Mouse (Mus musculus): ENCODE data around the gene Numbl.

Numbl gene

DNA sequence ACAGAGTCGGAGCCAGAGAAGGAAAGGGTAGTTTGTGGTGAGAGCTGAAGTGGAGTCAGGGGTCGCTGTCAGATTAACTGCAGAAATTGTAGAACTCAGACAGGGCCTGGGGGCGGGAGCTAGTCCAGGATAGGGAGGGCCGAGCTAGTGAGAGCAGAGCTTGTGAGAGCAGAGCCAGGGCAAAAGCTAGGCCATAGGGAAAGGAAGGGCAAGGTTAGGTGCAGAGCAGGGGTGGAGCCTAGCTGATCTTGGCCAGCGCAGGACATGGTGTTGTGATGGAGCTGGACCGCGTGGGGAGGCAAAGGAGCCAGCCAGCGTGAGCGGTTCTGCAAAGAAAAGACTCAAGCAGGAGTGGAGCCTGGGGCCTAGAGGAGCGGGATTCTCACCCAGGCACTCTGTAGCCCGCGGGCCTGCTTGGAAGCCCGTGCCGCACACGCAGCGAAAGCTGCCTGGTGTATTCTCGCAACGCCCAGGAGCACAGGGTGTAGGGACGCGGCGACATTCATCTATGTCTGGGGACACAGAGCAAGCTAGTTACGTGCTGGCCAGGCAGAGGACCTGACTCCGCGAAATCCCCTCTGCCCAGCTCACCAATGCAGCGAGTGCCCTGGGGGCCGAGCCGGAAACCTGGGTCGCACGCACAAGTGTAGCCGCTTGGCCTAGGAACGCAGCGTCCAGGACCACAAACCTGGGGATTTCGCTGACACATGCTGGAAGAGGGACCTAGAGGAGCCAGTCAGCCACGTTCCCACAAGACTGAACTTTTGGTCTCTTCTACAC lies 68.1 kb downstream of the Numbl start:
- DNase-seq: no peak

GRCm38 (mm10) chr7:27327500-27327899 lies 69.3 kb downstream of the Numbl start:
- no peak for DNase-seq

DNA sequence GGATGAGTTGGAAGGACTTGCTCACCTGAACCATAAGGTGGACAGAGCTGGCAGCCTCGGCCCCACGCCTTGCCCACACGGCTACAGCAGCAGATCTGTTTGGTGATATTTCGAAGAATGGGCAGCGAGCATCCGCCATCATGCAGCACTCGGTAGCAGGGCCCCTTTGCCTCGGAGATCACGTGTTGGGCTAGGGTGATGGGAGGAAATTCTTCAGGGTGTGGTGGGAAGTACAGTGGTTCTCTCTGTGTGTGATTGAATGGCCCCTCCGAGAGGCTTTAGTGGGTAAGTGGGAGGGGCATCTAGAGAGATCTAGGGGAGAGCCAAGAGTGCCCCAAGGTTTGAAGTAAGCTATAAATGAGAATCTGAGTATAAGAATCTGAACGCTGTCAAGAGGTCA lies 69.9 kb downstream of the Numbl start:
- no peak for DNase-seq

DNA sequence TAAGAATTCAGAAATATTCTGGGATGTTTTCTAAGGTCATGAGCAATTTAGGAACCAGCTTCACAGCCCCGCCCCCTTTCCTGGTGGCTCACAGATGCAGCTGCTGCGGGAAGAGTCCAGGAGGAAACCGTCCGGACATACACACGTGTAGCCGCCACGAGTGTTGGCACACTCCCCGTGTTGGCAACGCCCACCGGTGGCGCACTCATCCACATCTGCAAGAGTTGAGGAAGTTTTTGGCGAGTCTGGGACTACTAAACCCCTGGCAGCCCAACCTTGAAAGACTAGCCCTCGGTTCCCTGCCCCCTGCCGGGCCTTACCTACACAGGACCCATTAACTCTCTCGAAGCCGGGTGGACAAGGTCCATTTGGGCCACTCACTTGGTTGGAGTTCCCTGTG lies 70.4 kb downstream of the Numbl start:
- no peak for DNase-seq

- peak; percentile 92 for DNase-seq
Observed at GRCm38 (mm10) chr7:27329326-27329947, 71.2 kb downstream of the Numbl start.

- DNase-seq: no peak
Observed at GRCm38 (mm10) chr7:27329981-27330380, 71.7 kb downstream of the Numbl start.

DNA sequence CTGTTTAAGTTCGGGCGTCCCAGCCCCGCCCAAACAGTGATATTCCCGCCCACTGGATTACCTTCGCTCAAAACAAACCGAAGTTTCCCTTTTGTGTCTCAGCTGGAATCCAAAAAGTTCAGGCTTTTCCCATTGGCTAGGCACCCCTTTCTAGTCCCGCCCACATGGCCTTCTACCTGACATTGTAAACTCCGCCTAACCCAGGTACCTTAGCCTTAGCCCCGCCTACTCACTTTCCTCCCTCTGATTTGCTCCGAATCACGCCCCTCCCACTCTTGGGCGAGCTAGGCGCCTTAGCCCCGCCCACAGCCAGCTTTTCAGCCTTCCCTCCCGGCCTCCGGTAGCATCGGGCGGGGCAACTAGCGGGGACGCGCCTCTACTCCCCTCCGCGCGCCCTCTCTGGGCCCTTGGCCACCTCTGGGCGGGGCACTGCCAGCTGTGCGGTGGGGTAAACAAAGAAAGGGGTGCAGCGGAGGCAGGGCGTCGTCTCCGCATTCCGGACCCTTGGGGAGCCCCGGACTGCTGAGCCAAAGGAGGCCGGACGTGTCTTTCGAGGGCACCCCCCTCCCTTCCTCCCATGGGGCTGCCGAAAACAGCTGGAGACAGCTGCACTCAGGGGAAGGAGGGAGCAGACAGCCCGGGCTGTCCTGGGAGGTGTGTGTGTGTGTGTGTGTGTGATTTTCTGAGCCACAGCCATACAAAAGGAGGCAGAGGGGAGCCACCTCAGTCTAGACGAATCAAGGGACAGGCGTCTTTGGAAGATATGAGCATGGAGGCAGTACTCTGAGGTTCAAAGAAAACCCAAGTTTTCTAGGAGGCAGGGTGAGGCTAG lies 72.7 kb downstream of the Numbl start:
- peak; percentile 87 for DNase-seq

DNA sequence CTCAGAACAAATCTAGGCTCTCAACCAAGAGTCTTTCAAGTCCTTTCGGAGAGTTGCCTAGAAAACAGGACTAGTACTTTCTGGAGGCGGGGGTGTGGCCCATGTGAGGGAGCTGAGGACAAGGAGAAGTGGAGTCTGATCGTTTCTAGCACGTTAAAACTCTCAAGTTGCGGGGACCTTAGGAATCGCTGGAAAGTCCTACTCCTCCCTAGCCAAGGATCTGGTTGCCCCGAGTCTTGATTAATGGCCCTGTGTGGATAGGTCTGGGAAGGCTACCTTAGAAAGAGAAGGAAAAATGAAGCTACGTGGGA lies 73.3 kb downstream of the Numbl start:
- no peak for DNase-seq

Data from thymus, postnatal 25 days (tissue).